Mouse (Mus musculus) adipocyte (in vitro differentiated cells): ENCODE results near the gene 4921539E11Rik.

ENCODE experiments used
- DNase-seq: peaks from one replicate; pipeline ENCODE4 v3.0.0-alpha.2; 2016; ENCODE audit warnings: low spot score

Gene 4921539E11Rik

GRCm38 (mm10) chr4:103290763-103291162 lies at the start of gene 4921539E11Rik:
4921539E11Rik (minus strand) TSS chr4:103290863.
- DNase-seq = no peak

- DNase-seq = peak; percentile 5
Measured at GRCm38 (mm10) chr4:103335134-103335533, 44.5 kb upstream of the 4921539E11Rik start.

GRCm38 (mm10) chr4:103329348-103329747 lies 38.7 kb upstream of the 4921539E11Rik start:
- no peak for DNase-seq

GRCm38 (mm10) chr4:103326994-103327393 lies 36.3 kb upstream of the 4921539E11Rik start:
- peak; percentile 77 for DNase-seq

GRCm38 (mm10) chr4:103324688-103325451 lies 34.2 kb upstream of the 4921539E11Rik start:
- DNase-seq = no peak

- DNase-seq = no peak
Measured at GRCm38 (mm10) chr4:103321461-103321860, 30.8 kb upstream of the 4921539E11Rik start.

GRCm38 (mm10) chr4:103315861-103316260 lies 25.2 kb upstream of the 4921539E11Rik start:
- DNase-seq = no peak

GRCm38 (mm10) chr4:103314526-103314910 lies 23.9 kb upstream of the 4921539E11Rik start:
- peak; percentile 53 for DNase-seq

- peak; percentile 96 for DNase-seq
Measured at GRCm38 (mm10) chr4:103313587-103314525, 23.2 kb upstream of the 4921539E11Rik start, which contains the start of gene Oma1. Oma1 (plus strand) TSS chr4:103313812.

GRCm38 (mm10) chr4:103303851-103304250 lies 13.2 kb upstream of the 4921539E11Rik start:
- no peak for DNase-seq

GRCm38 (mm10) chr4:103299342-103299741 lies 8.7 kb upstream of the 4921539E11Rik start:
- DNase-seq = no peak

- DNase-seq = no peak
Measured at GRCm38 (mm10) chr4:103288342-103288741, 2.3 kb downstream of the 4921539E11Rik start.

GRCm38 (mm10) chr4:103273021-103273420 lies 17.6 kb downstream of the 4921539E11Rik start:
- DNase-seq = no peak

GRCm38 (mm10) chr4:103269336-103269735 lies 21.3 kb downstream of the 4921539E11Rik start:
- no peak for DNase-seq

GRCm38 (mm10) chr4:103265166-103265565 lies 25.5 kb downstream of the 4921539E11Rik start:
- DNase-seq = no peak

GRCm38 (mm10) chr4:103263812-103264396 lies 26.8 kb downstream of the 4921539E11Rik start:
- no peak for DNase-seq

GRCm38 (mm10) chr4:103263378-103263777 lies 27.3 kb downstream of the 4921539E11Rik start:
- no peak for DNase-seq

GRCm38 (mm10) chr4:103258817-103259216 lies 31.8 kb downstream of the 4921539E11Rik start:
- no peak for DNase-seq

- DNase-seq = no peak
Measured at GRCm38 (mm10) chr4:103253846-103254245, 36.8 kb downstream of the 4921539E11Rik start.

GRCm38 (mm10) chr4:103249436-103250085 lies 41.1 kb downstream of the 4921539E11Rik start:
- no peak for DNase-seq

GRCm38 (mm10) chr4:103247813-103248212 lies 42.9 kb downstream of the 4921539E11Rik start:
- no peak for DNase-seq

GRCm38 (mm10) chr4:103247249-103247648 lies 43.4 kb downstream of the 4921539E11Rik start:
- DNase-seq = no peak
